Mouse (Mus musculus) subcutaneous adipose tissue, adult 2 months (tissue): Measurements from ENCODE around the gene Gimap3. TPM values are rescaled to one million over a fixed set of nuclear protein-coding genes. Genes with fewer than 3 reads are reported as not detected.

Experiments
- polyA plus RNA-seq: library from polyadenylated mRNA; depleted of rRNA; stranded (reverse); fragments of >200 nt; gene quantifications from 2 replicates; pipeline ENCODE4 v1.2.3, GENCODE M21; 2012; ENCODE audit warnings: low replicate concordance; rRNA removed

The Gimap3 gene
- 5.5 and 5.7 TPM in 2 replicates for polyA plus RNA-seq

DNA sequence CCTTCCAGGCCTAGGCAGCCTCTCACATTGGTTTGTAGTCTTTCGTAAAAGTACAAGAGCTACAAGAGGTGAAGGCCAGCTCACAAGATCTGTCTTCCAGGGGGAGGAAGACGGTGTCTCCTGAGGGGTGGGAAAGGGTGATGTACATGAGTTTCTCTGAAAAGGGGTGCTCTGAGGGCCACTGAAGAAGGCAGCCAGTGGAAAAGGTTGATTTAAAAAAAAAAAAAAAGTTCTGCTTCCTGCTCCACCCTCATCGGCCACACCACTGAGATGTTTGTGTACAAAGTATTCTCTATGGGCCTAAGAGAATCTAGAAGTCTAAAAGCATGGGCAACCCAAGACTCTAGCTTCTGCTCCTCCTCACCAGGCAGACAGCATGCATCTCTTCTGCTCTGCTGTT is at the start of gene Gimap3:
Gene Gimap3, minus strand, starts transcription at position 156 of the 400 bp plus-strand sequence.

DNA sequence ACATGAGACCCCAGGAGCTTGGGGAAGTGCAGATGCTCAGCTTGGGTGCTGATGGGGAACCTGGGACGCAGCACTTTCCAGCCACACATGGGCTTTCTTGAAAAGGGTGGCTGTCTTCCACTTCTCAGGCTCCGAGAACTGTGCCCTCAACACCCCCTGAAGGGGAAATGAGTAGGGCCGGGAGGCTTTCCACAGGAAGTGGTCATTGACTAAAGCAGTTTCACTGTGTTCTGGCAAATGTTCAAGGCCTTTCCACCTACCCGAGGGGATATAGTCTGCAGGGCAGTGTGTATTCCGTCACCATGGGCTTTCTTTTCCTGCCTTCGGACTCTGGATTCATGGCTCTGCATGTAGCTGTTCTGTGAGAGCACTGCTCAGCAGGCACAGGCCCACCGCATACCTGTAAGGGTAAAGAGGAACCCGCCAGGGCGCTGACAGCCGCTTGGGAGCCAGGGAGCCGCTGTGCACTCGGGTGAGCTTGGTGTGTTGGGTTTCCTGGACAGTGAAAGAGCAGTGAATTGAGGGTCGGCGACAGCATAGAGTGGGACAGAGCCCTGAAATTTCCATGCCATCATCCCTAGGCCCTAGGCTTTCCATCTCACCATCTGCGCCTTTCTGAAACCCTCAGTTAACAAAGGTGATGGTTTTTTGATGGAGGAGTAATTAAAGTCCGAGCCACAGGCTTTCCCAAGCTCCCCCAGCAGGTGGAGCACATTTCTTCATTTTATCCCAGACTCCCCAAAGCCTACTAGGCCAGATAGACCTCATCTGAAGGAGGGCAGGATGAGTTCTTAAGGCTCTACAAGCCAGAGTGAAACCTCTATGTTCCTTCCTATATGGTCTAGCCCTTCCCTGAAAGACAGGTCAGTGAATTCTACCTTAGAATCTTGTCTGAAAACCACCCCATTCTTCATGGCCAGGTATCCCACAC is 24.4 kb downstream of the Gimap3 start, which contains the start of gene Gimap5:
Gene Gimap5, plus strand, starts transcription at position 239 of the 931 bp plus-strand sequence.

GRCm38 (mm10) chr6:48738961-48739779 is 31.5 kb downstream of the Gimap3 start, which contains the start of gene Gimap1:
TSS of gene Gimap1 (plus strand) at chr6:48739054.

GRCm38 (mm10) chr6:48718455-48718854 is 52.2 kb downstream of the Gimap3 start, which contains the start of the genes Gm28053 and Gimap7:
TSS of gene Gm28053 (plus strand) at chr6:48718607.
TSS of gene Gimap7 (plus strand) at chr6:48718621.

Other genes starting within 250 kb of the Gimap3 start
- gene Atp6v0e2, start 233.2 kb downstream of the Gimap3 start, polyA plus RNA-seq: 42.6 and 79.5 TPM in 2 replicates
- gene Lrrc61, start 216.1 kb downstream of the Gimap3 start, polyA plus RNA-seq: 23.2 and 24.6 TPM in 2 replicates
- gene Rarres2, start 198.1 kb downstream of the Gimap3 start, polyA plus RNA-seq: 338 and 562 TPM in 2 replicates
- not detected in 2 replicates for gene Gm45021, start 181.2 kb downstream of the Gimap3 start, polyA plus RNA-seq
- 36.2 and 55.2 TPM in 2 replicates for gene Repin1, start 177.0 kb downstream of the Gimap3 start, polyA plus RNA-seq
- gene Gm44965, start 176.9 kb downstream of the Gimap3 start, polyA plus RNA-seq: 0.68 TPM in 1 of 2 replicates, not detected in the other
- 5.0 and 6.3 TPM in 2 replicates for gene Zfp775, start 168.8 kb downstream of the Gimap3 start, polyA plus RNA-seq
- 1.4 and 2.3 TPM in 2 replicates for gene AI854703, start 144.1 kb downstream of the Gimap3 start, polyA plus RNA-seq
- gene Gimap8, start 123.6 kb downstream of the Gimap3 start, polyA plus RNA-seq: 4.7 and 9.7 TPM in 2 replicates
- gene Gimap9, start 94.7 kb downstream of the Gimap3 start, polyA plus RNA-seq: 2.4 and 3.2 TPM in 2 replicates
- 22.2 and 30.2 TPM in 2 replicates for gene Gimap4, start 86.3 kb downstream of the Gimap3 start, polyA plus RNA-seq
- gene Gimap6, start 62.6 kb downstream of the Gimap3 start, polyA plus RNA-seq: 15.2 and 24.9 TPM in 2 replicates
- gene Gm28053, start 52.2 kb downstream of the Gimap3 start, polyA plus RNA-seq: 0.73 TPM in 1 of 2 replicates, not detected in the other
- gene Gimap7, start 52.2 kb downstream of the Gimap3 start, polyA plus RNA-seq: 0.70 and 0.90 TPM in 2 replicates
- gene Gimap1, start 31.8 kb downstream of the Gimap3 start, polyA plus RNA-seq: 7.0 and 7.7 TPM in 2 replicates
- 14.1 and 14.8 TPM in 2 replicates for gene Gimap5, start 24.7 kb downstream of the Gimap3 start, polyA plus RNA-seq
- gene Tmem176a, start 70.1 kb upstream of the Gimap3 start, polyA plus RNA-seq: 58.0 and 139 TPM in 2 replicates
- 231 and 496 TPM in 2 replicates for gene Tmem176b, start 70.6 kb upstream of the Gimap3 start, polyA plus RNA-seq
- 0.04 and 3.8 TPM in 2 replicates for gene Aoc1, start 102.0 kb upstream of the Gimap3 start, polyA plus RNA-seq
- gene 1600015I10Rik, start 159.0 kb upstream of the Gimap3 start, polyA plus RNA-seq: 0.08 and 0.33 TPM in 2 replicates
- gene Doxl2, start 204.1 kb upstream of the Gimap3 start, polyA plus RNA-seq: not detected in 2 replicates
- gene Svs1, start 216.0 kb upstream of the Gimap3 start, polyA plus RNA-seq: 1.4 TPM in 1 of 2 replicates, not detected in the other